Mouse (Mus musculus) ES-Bruce4 (cell line): Measurements from ENCODE around the gene Atp8b5.

Experiments
- CTCF ChIP-seq: IDR thresholded peaks from one replicate; pipeline ENCODE4 v1.8.1; 2011; ENCODE audit warnings: low read depth, low read length
- POLR2A ChIP-seq: IDR thresholded peaks from one replicate; pipeline ENCODE4 v1.8.1; 2011; ENCODE audit warnings: low read length; ENCODE audit not compliant: insufficient read depth

DNA sequence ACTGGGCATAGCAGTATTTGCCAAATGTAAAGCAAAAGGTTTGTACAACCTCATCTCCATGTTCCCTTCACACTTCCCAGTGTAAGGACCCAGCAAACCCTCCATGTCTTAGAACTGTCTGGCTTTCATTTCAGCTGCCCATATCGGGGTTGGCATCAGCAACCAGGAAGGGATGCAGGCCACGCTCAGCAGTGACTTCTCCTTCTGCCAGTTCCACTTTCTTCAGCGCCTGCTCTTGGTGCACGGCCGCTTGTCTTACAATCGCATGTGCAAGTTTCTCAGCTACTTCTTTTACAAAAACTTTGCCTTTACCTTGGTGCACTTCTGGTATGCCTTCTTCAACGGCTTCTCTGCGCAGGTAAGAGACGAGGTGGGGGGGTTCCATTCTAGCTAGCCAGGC is 100.8 kb downstream of the Atp8b5 start:
- TF ChIP-seq CTCF (no peak), POLR2A (no peak)
